11 mouse cellular contexts compared by ENCODE assay signal in the genomic region with DNA sequence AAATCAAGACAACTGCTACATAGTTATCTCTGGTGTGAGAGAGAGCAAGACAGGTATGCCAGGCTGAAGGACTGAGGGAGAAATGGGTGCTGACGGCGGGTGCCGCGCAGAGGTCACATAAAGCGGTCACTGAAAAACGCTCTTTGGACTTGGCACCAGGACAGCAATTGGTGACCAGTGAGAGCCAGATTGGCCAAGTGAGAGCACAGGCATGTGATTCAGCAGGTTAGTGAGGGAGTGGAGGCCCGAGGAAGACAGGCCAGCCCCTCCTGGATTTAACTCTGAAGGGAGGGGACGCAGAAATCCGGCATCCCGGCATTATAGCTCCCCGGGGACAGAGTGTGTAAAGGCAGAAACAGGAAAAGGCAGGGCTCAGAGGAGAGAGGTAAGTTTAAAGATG. TPM values are rescaled to one million over a fixed set of nuclear protein-coding genes. Genes with fewer than 3 reads are reported as not detected.
DNase-seq lines count a peak whose midpoint lies in the region; ATAC-seq and TF ChIP-seq lines count a peak whose summit lies in the region.
"Had no signal": no experiment of that assay in that cellular context is flagged by ENCODE, and none has a peak within 500 bp of the region (broad histone marks: within the 10 kb centered on the region; RNA-seq: fewer than 3 reads in every experiment).

No protein-coding gene starts in this region.

- H3K4me3 ChIP-seq in kidney, postnatal 0 days (replicated peaks; ENCODE audit: low read depth, low read length), result no peak overlapping the region
- peak overlapping the region; percentile 38 for H3K4me3 ChIP-seq in liver, postnatal 0 days (ENCODE audit: low read depth, low read length)
- H3K4me3 ChIP-seq in hindbrain, embryonic 12.5 days, result no peak overlapping the region
- H3K4me3 ChIP-seq: myocyte had no signal

- TF ChIP-seq CTCF in kidney, postnatal 0 days (IDR thresholded peaks at IDR 0.05; ENCODE audit: low read depth), result no peak
- no peak for TF ChIP-seq CTCF in liver, postnatal 0 days (IDR thresholded peaks at IDR 0.05; ENCODE audit: low read depth)

- no peaks in the 10 kb centered on the region for H3K9me3 ChIP-seq in kidney, postnatal 0 days (replicated peaks; ENCODE audit: low read length)
- no peaks in the 10 kb centered on the region for H3K9me3 ChIP-seq in liver, postnatal 0 days (ENCODE audit: low read length)
- H3K9me3 ChIP-seq in hindbrain, embryonic 12.5 days (replicated peaks), result no peaks in the 10 kb centered on the region

- peak; percentile 75 for ATAC-seq in kidney, postnatal 0 days (replicated peaks; ENCODE audit: low FRiP score, low read depth)
- ATAC-seq in liver, postnatal 0 days, result peak; percentile 81
- ATAC-seq in hindbrain, embryonic 12.5 days (ENCODE audit: low FRiP score), result no peak
- ATAC-seq: hindbrain, embryonic 16.5 days had no signal

- H3K9ac ChIP-seq in kidney, postnatal 0 days (ENCODE audit: low read depth, low read length), result 0 out of 2 replicates have a peak overlapping the region, but pooled peaks have one; percentile 2
- H3K9ac ChIP-seq in liver, postnatal 0 days (replicated peaks), result peak overlapping the region; percentile 63; the same call in 1 of the 2 replicates
- H3K9ac ChIP-seq in hindbrain, embryonic 12.5 days, result no peak overlapping the region

- WGBS in kidney, postnatal 0 days, result 54% methylated on average over 11 of the region's 11 CpGs
- WGBS in liver, postnatal 0 days (ENCODE audit: insufficient replicate concordance), result 66% methylated on average over 11 of the region's 11 CpGs
- 77% methylated on average over 11 of the region's 11 CpGs for whole genome bisulfite sequencing in hindbrain, embryonic 12.5 days

- DNase-seq in gastrocnemius, adult 18-20 months (ENCODE audit: low spot score), result peak; percentile 47
- no peak for DNase-seq in gastrocnemius, postnatal 4 days (ENCODE audit: low spot score in 2 of 2)
- DNase-seq in gastrocnemius, postnatal 14 days, result peak; percentile 18
- DNase-seq in kidney, postnatal 0 days (ENCODE audit: low spot score), result no peak
- DNase-seq in liver, postnatal 0 days, result peak; percentile 74
- DNase-seq in thymus, postnatal 0 days (ENCODE audit: low spot score), result no peak
- DNase-seq in thymus, postnatal 10 days (ENCODE audit: low spot score in 2 of 2), result no peak

- no peaks in the 10 kb centered on the region for H3K27me3 ChIP-seq in kidney, postnatal 0 days (ENCODE audit: insufficient read depth, low read length)
- no peaks in the 10 kb centered on the region for H3K27me3 ChIP-seq in liver, postnatal 0 days (ENCODE audit: insufficient read depth, low read length)
- H3K27me3 ChIP-seq in hindbrain, embryonic 12.5 days, result no peaks in the 10 kb centered on the region

- no peaks in the 10 kb centered on the region for H3K36me3 ChIP-seq in kidney, postnatal 0 days (ENCODE audit: insufficient read depth, low read length)
- H3K36me3 ChIP-seq in liver, postnatal 0 days (replicated peaks; ENCODE audit: insufficient read depth, low read length), result peaks cover 12% of the 10 kb centered on the region
- 0 out of 2 replicates have a peak, but pooled peaks cover 5% of the 10 kb centered on the region for H3K36me3 ChIP-seq in hindbrain, embryonic 12.5 days

- TF ChIP-seq EP300 in liver, postnatal 0 days (IDR thresholded peaks at IDR 0.05; ENCODE audit: low read depth), result peak; percentile 53

- H3K4me1 ChIP-seq in kidney, postnatal 0 days (replicated peaks; ENCODE audit: insufficient read depth, low read length), result peaks cover 14% of the 10 kb centered on the region
- H3K4me1 ChIP-seq in liver, postnatal 0 days (ENCODE audit: insufficient read depth), result peaks cover 23% of the 10 kb centered on the region
- peaks cover 19% of the 10 kb centered on the region for H3K4me1 ChIP-seq in hindbrain, embryonic 12.5 days

- intact Hi-C loops in gastrocnemius, postnatal 14 days (cut with DNase I; ENCODE audit: low total_unique reads), result no loop called here

- peak overlapping the region; percentile 64 for H3K27ac ChIP-seq in kidney, postnatal 0 days
- H3K27ac ChIP-seq in liver, postnatal 0 days (ENCODE audit: low read depth), result peak overlapping the region; percentile 80
- H3K27ac ChIP-seq in hindbrain, embryonic 12.5 days, result no peak overlapping the region
- H3K27ac ChIP-seq: macrophage had no signal

- H3K4me2 ChIP-seq in kidney, postnatal 0 days (ENCODE audit: low read length), result no peak overlapping the region
- peak overlapping the region; percentile 62 for H3K4me2 ChIP-seq in liver, postnatal 0 days (ENCODE audit: low read depth, low read length)
- H3K4me2 ChIP-seq in hindbrain, embryonic 12.5 days (replicated peaks), result no peak overlapping the region

RNA-seq across cellular contexts. Expression of gene BC004004, which starts 5.3 kb away (rescaled TPM):
- 100 to 1,000 TPM; 119 to 125 TPM for total RNA-seq in gastrocnemius, adult 18-20 months (2021)
- 100 to 1,000 TPM in 1 of 2 experiments, 10 to 100 TPM in 1; 98.5 to 101 TPM for total RNA-seq in gastrocnemius, postnatal 4 days (2021)
- total RNA-seq in gastrocnemius, postnatal 14 days (2021), result 100 to 1,000 TPM; 115 TPM
- polyA plus RNA-seq in kidney, postnatal 0 days (2015; fragmentation: Nextera tagmentation; extraction: Ambion mirVana), result 131 TPM in 2 replicates
- polyA plus RNA-seq in liver, postnatal 0 days (2015; fragmentation: Nextera tagmentation; extraction: Ambion mirVana), result 101 and 105 TPM in 2 replicates
- 92.2 and 95.2 TPM in 2 replicates for polyA plus RNA-seq in thymus, postnatal 0 days (2015; fragmentation: Nextera tagmentation; extraction: Ambion mirVana)
- 72.5 and 76.9 TPM in 2 replicates for polyA plus RNA-seq in hindbrain, embryonic 12.5 days (2016; fragmentation: Nextera tagmentation; extraction: Ambion mirVana)

RNA-seq across cellular contexts. Expression of gene Ppil1, which starts 9.9 kb away (rescaled TPM):
- total RNA-seq in gastrocnemius, adult 18-20 months (2021), result 1 to 10 TPM; 5.5 to 6.1 TPM
- total RNA-seq in gastrocnemius, postnatal 4 days (2021), result 10 to 100 TPM; 22.1 to 22.8 TPM
- 1 to 10 TPM; 8.4 to 9.7 TPM for total RNA-seq in gastrocnemius, postnatal 14 days (2021)
- polyA plus RNA-seq in kidney, postnatal 0 days (2015; fragmentation: Nextera tagmentation; extraction: Ambion mirVana), result 108 and 126 TPM in 2 replicates
- 36.1 and 42.1 TPM in 2 replicates for polyA plus RNA-seq in liver, postnatal 0 days (2015; fragmentation: Nextera tagmentation; extraction: Ambion mirVana)
- 118 and 133 TPM in 2 replicates for polyA plus RNA-seq in thymus, postnatal 0 days (2015; fragmentation: Nextera tagmentation; extraction: Ambion mirVana)
- 102 and 105 TPM in 2 replicates for polyA plus RNA-seq in hindbrain, embryonic 12.5 days (2016; fragmentation: Nextera tagmentation; extraction: Ambion mirVana)

RNA-seq across cellular contexts. Expression of gene Cpne5, which starts 35.9 kb away (rescaled TPM):
- total RNA-seq in gastrocnemius, adult 18-20 months (2021), result not detected
- total RNA-seq in gastrocnemius, postnatal 4 days (2021), result 1 to 10 TPM in 1 of 2 experiments, under 1 TPM in 1; 0.69 to 1.1 TPM
- under 1 TPM; 0.07 to 0.39 TPM for total RNA-seq in gastrocnemius, postnatal 14 days (2021)
- polyA plus RNA-seq in kidney, postnatal 0 days (2015; fragmentation: Nextera tagmentation; extraction: Ambion mirVana), result 5.3 and 5.8 TPM in 2 replicates
- polyA plus RNA-seq in liver, postnatal 0 days (2015; fragmentation: Nextera tagmentation; extraction: Ambion mirVana), result 0.33 and 0.46 TPM in 2 replicates
- 2.8 and 3.0 TPM in 2 replicates for polyA plus RNA-seq in thymus, postnatal 0 days (2015; fragmentation: Nextera tagmentation; extraction: Ambion mirVana)
- 6.0 and 6.1 TPM in 2 replicates for polyA plus RNA-seq in hindbrain, embryonic 12.5 days (2016; fragmentation: Nextera tagmentation; extraction: Ambion mirVana)
- polyA plus RNA-seq: macrophage had no signal

RNA-seq across cellular contexts. Expression of gene Pi16, which starts 43.6 kb away (rescaled TPM):
- total RNA-seq in gastrocnemius, adult 18-20 months (2021), result 10 to 100 TPM; 16.2 to 23.7 TPM
- 10 to 100 TPM; 50.3 to 54.5 TPM for total RNA-seq in gastrocnemius, postnatal 4 days (2021)
- 10 to 100 TPM; 25.4 to 37.9 TPM for total RNA-seq in gastrocnemius, postnatal 14 days (2021)
- polyA plus RNA-seq in kidney, postnatal 0 days (2015; fragmentation: Nextera tagmentation; extraction: Ambion mirVana), result 3.1 and 4.1 TPM in 2 replicates
- 2.1 and 2.2 TPM in 2 replicates for polyA plus RNA-seq in liver, postnatal 0 days (2015; fragmentation: Nextera tagmentation; extraction: Ambion mirVana)
- 3.7 and 4.4 TPM in 2 replicates for polyA plus RNA-seq in thymus, postnatal 0 days (2015; fragmentation: Nextera tagmentation; extraction: Ambion mirVana)
- 0.97 and 1.2 TPM in 2 replicates for polyA plus RNA-seq in hindbrain, embryonic 12.5 days (2016; fragmentation: Nextera tagmentation; extraction: Ambion mirVana)

Comparison
In these comparisons a context has a peak if more than half of its experiments do, and no peak if none do; other contexts are left out.
1. DNase-seq: peak in gastrocnemius, adult 18-20 months (single experiment), gastrocnemius, postnatal 14 days (single experiment) and liver, postnatal 0 days (single experiment); none in gastrocnemius, postnatal 4 days (0 of 2), kidney, postnatal 0 days (single experiment), thymus, postnatal 0 days (single experiment) and thymus, postnatal 10 days (0 of 2).